Mouse (Mus musculus) heart, postnatal 36 days (tissue): ENCODE data around the gene Tnnt3. TPM values are rescaled to one million over a fixed set of nuclear protein-coding genes. Genes with fewer than 3 reads are reported as not detected.

Experiments used
- DNase-seq, 2 experiments: peaks; one replicate each; pipeline ENCODE4 v3.0.0; 2021 to 2022
- intact Hi-C: fragments of 180-260 bp; cut with DNase I; formaldehyde crosslinking; loops from one replicate; pipeline ENCODE4 v1.15.1; 2025
- total RNA-seq, 2 experiments: library from RNA; stranded (reverse); gene quantifications; 2 replicates each; pipeline ENCODE4 v1.2.3; 2021

Gene Tnnt3
- total RNA-seq, 2 experiments from 2014 or later = 0.61 to 0.68 TPM

GRCm38 (mm10) chr7:142475641-142476040 lies 23.0 kb upstream of the Tnnt3 start:
- peak in 1 of 2 experiments; percentile 24 for DNase-seq
- intact Hi-C loops = no loop called here

GRCm38 (mm10) chr7:142476271-142476670 lies 22.4 kb upstream of the Tnnt3 start:
- DNase-seq = no peak
- intact Hi-C loops = no loop called here

- intact Hi-C loops = no loop called here
- DNase-seq = peak in 1 of 2 experiments; percentile 55
These were observed 21.7 kb upstream of the Tnnt3 start for GRCm38 (mm10) chr7:142476795-142477452.

GRCm38 (mm10) chr7:142478001-142478400 lies 20.6 kb upstream of the Tnnt3 start:
- intact Hi-C loops = no loop called here
- DNase-seq = no peak

- intact Hi-C loops = no loop called here
- DNase-seq = no peak
These were observed 20.1 kb upstream of the Tnnt3 start for GRCm38 (mm10) chr7:142478574-142478973.

- no peak for DNase-seq
- intact Hi-C loops = no loop called here
These were observed 19.3 kb upstream of the Tnnt3 start for GRCm38 (mm10) chr7:142479307-142479706.

GRCm38 (mm10) chr7:142479886-142480285 lies 18.8 kb upstream of the Tnnt3 start:
- intact Hi-C loops = no loop called here
- DNase-seq = no peak

- intact Hi-C loops = loop anchor here (1.0 kb wide), 1 partner anchor 100 kb away; no protein-coding TSS in a partner anchor
- no peak for DNase-seq
These were observed 18.0 kb upstream of the Tnnt3 start for GRCm38 (mm10) chr7:142480661-142481060.

GRCm38 (mm10) chr7:142481186-142481567 lies 17.5 kb upstream of the Tnnt3 start:
- peak; percentile 76 to 78 for DNase-seq
- intact Hi-C loops = loop anchor here (1.0 kb wide), 1 partner anchor 99 kb away; no protein-coding TSS in a partner anchor

- DNase-seq = peak; percentile 62 to 80
- intact Hi-C loops = loop anchor here (1.0 kb wide), 1 partner anchor 99 kb away; no protein-coding TSS in a partner anchor
These were observed 16.9 kb upstream of the Tnnt3 start for GRCm38 (mm10) chr7:142481568-142482255.

GRCm38 (mm10) chr7:142482256-142482609 lies 16.4 kb upstream of the Tnnt3 start:
- intact Hi-C loops = no loop called here

GRCm38 (mm10) chr7:142483136-142483535 lies 15.5 kb upstream of the Tnnt3 start:
- peak in 1 of 2 experiments; percentile 40 for DNase-seq
- intact Hi-C loops = no loop called here

More at GRCm38 (mm10) chr7:142482256-142482609, 16.4 kb upstream of the Tnnt3 start:
- peak in 1 of 2 experiments; percentile 41 for DNase-seq

GRCm38 (mm10) chr7:142484780-142485179 lies 13.9 kb upstream of the Tnnt3 start:
- DNase-seq = peak; percentile 70 to 71
- intact Hi-C loops = no loop called here

GRCm38 (mm10) chr7:142486751-142487162 lies 11.9 kb upstream of the Tnnt3 start:
- DNase-seq = no peak
- intact Hi-C loops = no loop called here

- DNase-seq = no peak
These were observed 11.2 kb upstream of the Tnnt3 start for GRCm38 (mm10) chr7:142487341-142487859.

GRCm38 (mm10) chr7:142488053-142488452 lies 10.6 kb upstream of the Tnnt3 start:
- DNase-seq = no peak
- intact Hi-C loops = no loop called here

More at GRCm38 (mm10) chr7:142487341-142487859, 11.2 kb upstream of the Tnnt3 start:
- intact Hi-C loops = no loop called here

GRCm38 (mm10) chr7:142493535-142493934 lies 5.1 kb upstream of the Tnnt3 start:
- DNase-seq = no peak
- intact Hi-C loops = no loop called here

GRCm38 (mm10) chr7:142496158-142496557 lies 2.5 kb upstream of the Tnnt3 start:
- intact Hi-C loops = no loop called here
- peak in 1 of 2 experiments; percentile 45 for DNase-seq

GRCm38 (mm10) chr7:142496800-142497199 lies 1.8 kb upstream of the Tnnt3 start:
- intact Hi-C loops = loop anchor here (1.0 kb wide), 1 partner anchor 56 kb away; no protein-coding TSS in a partner anchor
- DNase-seq = no peak

GRCm38 (mm10) chr7:142497775-142498174 lies 861 bp upstream of the Tnnt3 start:
- intact Hi-C loops = loop anchor here (1.0 to 2.0 kb wide), 2 partner anchors 57 to 163 kb away; no protein-coding TSS in a partner anchor
- DNase-seq = peak; percentile 61 to 66

- intact Hi-C loops = loop anchor here (2.0 kb wide), 1 partner anchor 164 kb away; no protein-coding TSS in a partner anchor
- DNase-seq = no peak
These were observed 530 bp downstream of the Tnnt3 start for GRCm38 (mm10) chr7:142499010-142499721.
